Mouse (Mus musculus): ENCODE data around the gene Arl6ip5.

The Arl6ip5 gene

GRCm38 (mm10) chr6:97267132-97267531 is 56.6 kb downstream of the Arl6ip5 start:
- in situ Hi-C loops (cut with MboI, MseI) = loop anchor here (5.0 to 10.0 kb wide), 3 partner anchors 150 to 468 kb away; no protein-coding TSS in a partner anchor

GRCm38 (mm10) chr6:97269596-97269995 is 59.1 kb downstream of the Arl6ip5 start:
- in situ Hi-C loops (cut with MboI, MseI) = loop anchor here (5.0 to 10.0 kb wide), 3 partner anchors 148 to 465 kb away; no protein-coding TSS in a partner anchor

GRCm38 (mm10) chr6:97272349-97272748 is 61.9 kb downstream of the Arl6ip5 start:
- in situ Hi-C loops (cut with MboI, MseI) = no loop called here

- in situ Hi-C loops (cut with MboI, MseI) = no loop called here
These were observed 62.7 kb downstream of the Arl6ip5 start for GRCm38 (mm10) chr6:97273058-97273710.

- in situ Hi-C loops (cut with MboI, MseI) = no loop called here
These were observed 63.3 kb downstream of the Arl6ip5 start for GRCm38 (mm10) chr6:97273777-97274176.

- in situ Hi-C loops (cut with MboI, MseI) = no loop called here
These were observed 65.3 kb downstream of the Arl6ip5 start for GRCm38 (mm10) chr6:97275760-97276159.

GRCm38 (mm10) chr6:97276366-97276765 is 65.9 kb downstream of the Arl6ip5 start:
- in situ Hi-C loops (cut with MboI, MseI) = no loop called here

DNA sequence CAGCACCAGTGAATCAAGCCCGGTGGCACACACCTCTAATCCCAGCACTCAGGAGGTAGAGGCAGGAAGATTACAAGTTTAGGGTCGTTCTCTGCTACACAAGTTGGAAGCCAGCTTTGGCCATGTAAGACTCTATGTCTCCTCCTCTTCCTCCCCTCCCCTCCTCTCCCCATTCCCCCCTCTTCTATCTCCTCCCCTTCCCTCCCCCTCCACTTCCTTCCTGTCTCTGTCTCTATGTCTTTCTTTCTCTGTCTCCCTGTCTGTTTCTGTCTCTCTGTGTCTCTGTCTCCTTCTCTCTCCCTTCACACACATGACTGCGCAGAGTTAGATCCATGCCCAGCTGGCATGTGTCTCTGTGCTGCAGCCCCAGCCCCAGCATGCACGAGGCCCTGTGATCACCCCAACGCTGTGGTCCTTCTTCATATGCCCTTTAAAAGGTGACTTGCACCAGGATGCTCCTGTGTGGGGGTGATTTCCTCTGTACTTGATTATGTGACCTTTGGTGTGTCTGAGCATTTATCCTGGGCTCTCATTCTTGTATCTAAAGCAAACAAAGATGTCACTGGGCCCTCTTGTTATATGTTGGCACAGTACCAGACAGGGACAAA is 66.5 kb downstream of the Arl6ip5 start:
- in situ Hi-C loops (cut with MboI, MseI) = no loop called here

GRCm38 (mm10) chr6:97278014-97278787 is 67.7 kb downstream of the Arl6ip5 start:
- in situ Hi-C loops (cut with MboI, MseI) = no loop called here

DNA sequence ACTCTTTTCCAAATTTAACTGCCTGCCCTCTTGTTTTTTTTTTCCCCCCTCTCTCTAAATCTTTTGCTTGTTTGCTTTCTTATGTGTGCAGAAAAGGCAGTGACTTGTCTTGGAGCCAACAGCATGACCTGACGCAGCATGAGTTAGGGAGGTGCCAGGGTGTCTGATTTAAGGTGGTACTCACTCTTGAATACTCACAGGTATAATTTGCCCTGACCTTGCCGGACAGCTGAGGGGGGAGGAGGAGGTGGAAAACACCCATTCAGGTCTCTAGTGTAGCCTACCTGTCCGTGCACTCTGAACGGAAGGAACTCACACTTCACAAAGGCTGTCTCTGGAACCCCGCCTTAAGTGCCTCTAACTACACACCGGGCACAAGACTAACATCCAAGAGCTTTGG is 68.4 kb downstream of the Arl6ip5 start:
- in situ Hi-C loops (cut with MboI, MseI) = no loop called here

Data from regulatory T cell (primary cell).